1 mouse cellular context compared by ENCODE assay signal in genomic region chr16:59471637-59472278, GRCm38 (mm10).
TF ChIP-seq lines count a peak whose summit lies in the region.

Gene Riox2 (plus strand): TSS chr16:59471775.

TF ChIP-seq in CH12.LX, 34 proteins besides CTCF, POLR2A, EP300 and RAD21 (continued from another document):
- TF ChIP-seq ZMIZ1 (IDR thresholded peaks at IDR 0.05; ENCODE audit: low read depth, low read length) (peak; percentile 76), CHD2 (IDR thresholded peaks at IDR 0.05; ENCODE audit: low read length) (no peak), TBP (conservative IDR thresholded peaks at IDR 0.05; ENCODE audit: low read depth, low read length) (peak; percentile 62; the same call in 1 of the 2 replicates), JUN (IDR thresholded peaks at IDR 0.05; ENCODE audit: insufficient read depth, low read depth, low read length) (no peak), USF2 (conservative IDR thresholded peaks at IDR 0.05; ENCODE audit: low read depth, low read length) (no peak), POLR2AphosphoS2 (IDR thresholded peaks at IDR 0.05; ENCODE audit: low read depth, low read length) (0 out of 2 replicates have a peak, but pooled peaks have one; percentile 40), TCF12 (IDR thresholded peaks at IDR 0.05; ENCODE audit: low read depth, low read length) (peak; percentile 80; the same call in 1 of the 2 replicates), BHLHE40 (IDR thresholded peaks at IDR 0.05; ENCODE audit: low read depth, low read length) (peak; percentile 87), ZNF384 (IDR thresholded peaks at IDR 0.05; ENCODE audit: low read depth, low read length) (no peak), MEF2A (IDR thresholded peaks at IDR 0.05; ENCODE audit: borderline replicate concordance, low read depth, low read length) (peak; percentile 52; the same call in 1 of the 2 replicates), JUND (conservative IDR thresholded peaks at IDR 0.05; ENCODE audit: low read depth, low read length) (no peak), MXI1 (IDR thresholded peaks at IDR 0.05; ENCODE audit: low read depth, low read length) (peak; percentile 99), UBTF (IDR thresholded peaks at IDR 0.05; ENCODE audit: low read depth, low read length) (no peak), SIN3A (IDR thresholded peaks at IDR 0.05; ENCODE audit: low read length) (peak; percentile 84), PAX5 (IDR thresholded peaks at IDR 0.05; ENCODE audit: low read length) (no peak), IRF4 (IDR thresholded peaks at IDR 0.05; ENCODE audit: low read depth, low read length) (no peak; the same call in 1 of the 2 replicates), HCFC1 (IDR thresholded peaks at IDR 0.05; ENCODE audit: low read depth, low read length) (peak; percentile 24; the same call in 1 of the 2 replicates)
